Mouse (Mus musculus): Measurements from ENCODE around the gene F5. TPM values are rescaled to one million over a fixed set of nuclear protein-coding genes. Genes with fewer than 3 reads are reported as not detected.
A peak's percentile ranks its signal among the peaks of the same experiment; 100 is the strongest.

Gene F5
- total RNA-seq (2021) = 1 to 10 TPM in 1 of 2 experiments, under 1 TPM in 1; 0.40 to 1.4 TPM
- long read RNA-seq, partial matches to known transcripts = 3 of 3 reads
- long read RNA-seq, other reads (novel, unspliced or antisense) = 0 of 3 reads

DNA sequence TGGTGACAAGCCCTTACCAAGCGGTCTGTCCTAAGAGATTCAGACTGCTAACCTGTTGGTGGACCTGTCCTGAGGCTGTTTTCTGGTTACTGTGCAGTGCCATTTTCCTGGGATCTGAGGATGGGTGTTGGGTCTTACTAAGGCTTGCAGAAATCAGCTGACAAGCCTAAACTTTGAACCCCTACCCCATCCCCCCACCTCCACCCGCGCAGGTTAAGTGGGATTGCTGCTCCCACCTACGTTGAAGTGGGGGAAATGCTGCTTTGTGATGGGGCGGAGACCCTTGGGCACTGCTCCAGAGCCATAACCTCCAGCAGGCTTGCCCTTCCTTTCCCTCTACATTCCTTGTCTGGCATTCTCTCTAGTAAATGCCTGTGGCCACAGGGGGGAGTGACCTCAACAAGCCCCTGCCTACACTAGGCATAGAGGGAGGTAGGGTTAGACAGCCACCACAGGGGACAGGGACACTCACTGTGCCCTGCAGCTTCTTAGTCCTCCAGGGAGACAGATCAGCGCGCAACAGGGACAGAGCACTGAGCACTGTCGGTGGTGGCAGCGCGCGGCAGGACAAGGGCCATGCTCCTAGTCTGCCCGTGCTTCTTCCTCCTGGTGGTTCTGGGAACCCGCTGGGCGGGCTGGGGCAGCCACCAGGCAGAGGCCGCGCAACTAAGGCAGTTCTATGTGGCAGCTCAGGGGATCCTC is at the start of gene F5:
TSS of gene F5 (plus strand) at position 452 of the 702 bp plus-strand sequence.
- no peak for DNase-seq (ENCODE audit: low spot score in 2 of 2)

DNA sequence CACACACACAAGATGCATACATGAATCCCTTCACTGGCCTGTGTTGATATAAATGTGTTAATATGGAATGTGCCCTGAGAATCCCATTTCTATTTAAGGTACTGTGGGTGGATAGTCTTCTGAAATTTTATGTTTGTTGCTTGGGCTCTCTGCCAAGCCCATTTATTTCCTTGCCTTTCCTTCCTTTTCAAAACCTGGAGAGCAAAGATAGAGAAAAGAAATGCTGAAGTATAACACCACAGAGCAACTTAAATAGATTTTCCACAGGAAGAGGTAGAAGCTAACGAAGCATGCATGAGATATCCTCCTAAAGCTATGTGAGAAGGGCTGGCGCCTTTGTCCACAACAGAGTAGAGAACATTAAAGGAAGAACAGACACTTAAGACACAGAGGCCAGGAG is 41.9 kb upstream of the F5 start:
- DNase-seq (ENCODE audit: low spot score in 2 of 2) = no peak

DNA sequence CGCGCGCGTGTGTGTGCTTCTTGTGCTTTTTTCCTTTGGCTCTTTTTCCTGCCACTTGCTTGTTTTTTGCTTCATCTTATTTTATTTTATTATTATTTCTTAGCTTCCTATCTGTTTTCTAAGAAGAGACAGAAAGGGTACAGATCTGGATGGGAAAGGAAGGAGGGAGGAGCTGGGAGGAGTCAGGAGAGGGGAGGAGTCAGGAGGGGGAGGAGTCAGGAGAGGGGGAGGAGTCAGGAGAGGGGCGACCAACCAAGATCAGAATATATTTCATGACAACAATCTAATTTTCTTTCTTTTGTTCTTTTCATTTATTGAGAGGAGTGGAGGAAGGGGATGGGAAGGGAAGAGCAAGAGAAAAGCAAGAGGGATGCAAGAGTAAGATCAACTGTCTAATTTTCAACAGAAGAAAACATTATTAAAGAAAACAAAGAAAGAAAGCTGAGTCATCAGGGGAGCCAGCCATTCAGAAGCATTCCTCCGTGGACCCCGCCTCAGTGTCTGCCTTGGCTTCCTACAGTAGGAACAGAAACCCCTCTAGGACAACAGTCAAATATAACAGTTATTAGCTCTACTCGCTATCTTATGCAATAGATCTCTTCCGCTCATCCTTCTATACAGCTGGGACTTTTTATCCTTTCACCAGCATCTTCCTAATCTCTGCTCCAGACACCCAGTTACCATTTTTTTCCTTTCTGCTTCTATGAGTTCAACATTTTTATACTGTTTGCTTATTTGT is 40.9 kb upstream of the F5 start:
- no peak for DNase-seq (ENCODE audit: low spot score in 2 of 2)

GRCm38 (mm10) chr1:164114280-164114679 is 37.4 kb upstream of the F5 start:
- no peak for DNase-seq (ENCODE audit: low spot score in 2 of 2)

DNA sequence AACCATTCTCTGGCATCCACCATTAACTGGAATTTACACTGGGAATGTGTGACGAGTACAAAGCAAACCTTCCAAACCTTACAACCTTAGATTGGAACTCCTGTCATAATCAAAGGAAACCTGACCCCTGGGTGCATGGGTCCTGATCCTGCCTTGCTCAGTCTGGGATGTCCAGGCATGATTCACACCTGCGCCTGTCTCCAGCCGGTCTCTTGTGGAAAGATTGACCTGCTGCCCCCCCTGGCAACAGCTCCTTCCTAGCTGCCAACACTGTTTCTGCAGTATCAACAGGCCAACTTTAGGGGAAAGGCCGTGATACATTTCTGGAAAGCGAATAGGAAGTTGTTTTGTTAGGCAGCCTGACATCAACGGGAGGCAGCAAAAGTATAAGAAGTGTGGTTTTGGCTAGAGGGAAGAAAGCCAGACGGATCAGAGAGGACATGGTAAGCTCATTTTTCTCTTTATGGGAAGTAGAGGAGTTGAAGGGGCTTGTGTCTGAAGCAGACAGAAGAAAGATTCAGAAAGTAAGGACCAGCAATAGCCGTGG is 36.6 kb upstream of the F5 start, which contains the start of gene Selp:
TSS of gene Selp (plus strand) at position 318 of the 547 bp plus-strand sequence.
- DNase-seq (ENCODE audit: low spot score in 2 of 2) = no peak

- DNase-seq (ENCODE audit: low spot score in 2 of 2) = no peak
Measured at GRCm38 (mm10) chr1:164115647-164116046, 36.0 kb upstream of the F5 start.

DNA sequence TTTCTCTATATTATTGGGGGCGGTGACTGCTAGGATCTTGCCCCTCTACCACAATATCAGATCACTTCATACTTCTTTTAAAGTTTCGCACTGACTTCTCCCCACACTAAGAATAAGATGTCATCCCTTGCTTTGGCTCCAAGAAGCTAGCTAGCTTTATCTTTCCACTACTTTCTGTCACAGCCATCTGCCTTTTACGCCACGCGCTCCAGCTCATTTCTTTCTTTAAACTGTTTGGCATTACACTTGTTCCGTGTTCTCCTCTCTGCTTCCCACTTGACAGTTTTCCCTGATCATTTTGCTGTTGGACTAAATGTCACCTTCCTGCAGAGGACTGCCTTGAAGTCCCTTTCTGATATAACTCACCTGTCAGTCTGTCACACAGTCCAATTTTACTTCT is 33.8 kb upstream of the F5 start:
- DNase-seq (ENCODE audit: low spot score in 2 of 2) = no peak

DNA sequence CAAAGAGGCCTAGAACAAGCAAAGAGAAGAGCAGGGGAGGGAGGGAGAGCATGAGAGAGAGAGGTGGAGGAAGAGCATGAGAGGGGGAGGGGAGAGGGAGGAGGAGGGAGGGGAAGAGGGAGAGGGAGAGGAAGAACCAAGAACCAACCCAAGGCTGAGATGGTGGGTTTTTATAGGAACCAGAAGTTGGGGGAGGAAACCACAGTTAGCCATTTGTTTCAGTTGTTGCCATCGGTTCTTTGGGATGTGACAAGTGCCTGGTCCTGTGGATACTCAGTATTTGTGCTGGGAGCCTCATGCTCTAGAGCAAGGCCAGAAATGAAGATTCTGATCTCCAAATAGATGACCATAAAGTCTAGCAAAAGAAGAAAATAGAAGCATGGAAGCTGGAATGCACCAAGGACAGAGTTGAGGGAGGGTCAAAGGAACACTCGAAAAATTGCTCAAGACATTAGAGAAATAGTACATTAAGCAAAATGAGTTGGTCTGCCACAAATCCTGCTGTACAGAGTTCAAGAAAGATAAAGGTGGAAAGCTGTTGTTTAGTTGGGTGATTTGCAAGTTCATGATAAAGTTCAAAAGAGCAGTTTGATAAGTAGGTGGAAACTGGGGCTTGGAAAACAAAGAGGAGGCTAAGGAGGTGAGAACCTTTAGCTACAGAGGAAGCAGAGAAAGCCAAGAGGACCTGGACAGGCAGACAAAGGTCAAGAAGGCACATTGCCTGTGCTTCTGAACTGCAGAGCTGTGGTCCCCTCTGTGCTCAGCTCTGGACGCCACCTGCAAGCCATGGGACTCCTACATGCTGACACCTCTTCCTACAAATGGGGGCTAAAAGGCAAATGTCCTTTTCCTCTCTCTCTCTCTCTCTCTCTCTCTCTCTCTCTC is 31.5 kb upstream of the F5 start:
- DNase-seq (ENCODE audit: low spot score in 2 of 2) = no peak

DNA sequence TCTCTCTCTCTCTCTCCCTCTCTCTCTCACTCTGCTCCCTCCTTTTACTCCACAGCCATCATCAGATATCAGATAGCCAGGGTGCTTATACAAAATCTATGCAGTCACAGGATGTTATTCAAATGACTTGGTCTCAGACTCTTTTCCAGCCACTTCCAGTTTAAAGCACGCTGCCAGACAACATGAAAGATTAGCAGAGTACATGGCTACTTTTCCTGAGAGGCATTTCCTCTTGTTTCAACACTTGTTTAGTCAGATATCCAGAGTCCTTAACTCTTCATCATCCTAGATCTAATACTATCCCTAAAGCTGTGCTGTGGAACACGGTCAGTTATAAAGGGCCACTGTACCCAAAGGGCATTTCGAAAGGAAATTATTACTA is 30.9 kb upstream of the F5 start:
- DNase-seq (ENCODE audit: low spot score in 2 of 2) = no peak

DNA sequence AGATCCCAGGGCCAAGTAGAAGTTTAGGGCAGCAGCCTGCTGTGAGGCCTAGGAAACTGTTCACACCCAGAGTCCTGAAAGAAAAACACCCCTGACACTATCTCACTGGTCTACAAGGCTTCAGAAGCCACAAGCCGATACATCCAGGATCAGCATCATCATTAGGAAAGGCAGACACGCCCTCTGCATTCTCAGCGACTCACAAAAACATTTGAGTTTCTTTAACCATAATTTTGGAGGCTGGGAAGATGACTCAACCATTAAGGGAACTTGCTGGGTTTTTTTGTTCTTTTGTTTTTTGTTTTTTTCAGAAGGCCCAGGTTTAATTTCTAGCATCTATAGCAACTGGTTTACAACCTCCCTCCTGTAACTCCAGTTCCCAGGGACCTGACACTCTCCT is 27.8 kb upstream of the F5 start:
- DNase-seq (ENCODE audit: low spot score in 2 of 2) = no peak

DNA sequence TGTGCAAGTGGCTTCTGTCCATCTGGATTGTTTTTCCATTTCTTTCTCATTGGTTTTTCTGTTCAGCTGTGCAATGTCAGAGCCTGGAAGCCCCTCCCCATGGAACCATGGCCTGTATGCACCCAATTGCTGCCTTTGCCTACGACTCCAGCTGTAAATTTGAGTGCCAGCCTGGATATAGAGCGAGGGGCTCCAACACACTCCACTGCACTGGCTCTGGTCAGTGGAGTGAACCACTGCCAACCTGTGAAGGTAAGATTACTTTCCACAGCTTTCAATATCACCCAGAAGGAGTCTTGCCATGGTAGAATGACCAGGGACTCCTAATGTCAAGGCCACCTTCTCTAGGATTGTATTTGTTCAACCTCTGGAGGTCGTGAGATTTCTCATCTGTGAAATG is 21.6 kb upstream of the F5 start:
- DNase-seq (ENCODE audit: low spot score in 2 of 2) = no peak

GRCm38 (mm10) chr1:164132609-164133008 is 19.0 kb upstream of the F5 start:
- DNase-seq (ENCODE audit: low spot score in 2 of 2) = no peak

GRCm38 (mm10) chr1:164134101-164134500 is 17.5 kb upstream of the F5 start:
- DNase-seq (ENCODE audit: low spot score in 2 of 2) = no peak

DNA sequence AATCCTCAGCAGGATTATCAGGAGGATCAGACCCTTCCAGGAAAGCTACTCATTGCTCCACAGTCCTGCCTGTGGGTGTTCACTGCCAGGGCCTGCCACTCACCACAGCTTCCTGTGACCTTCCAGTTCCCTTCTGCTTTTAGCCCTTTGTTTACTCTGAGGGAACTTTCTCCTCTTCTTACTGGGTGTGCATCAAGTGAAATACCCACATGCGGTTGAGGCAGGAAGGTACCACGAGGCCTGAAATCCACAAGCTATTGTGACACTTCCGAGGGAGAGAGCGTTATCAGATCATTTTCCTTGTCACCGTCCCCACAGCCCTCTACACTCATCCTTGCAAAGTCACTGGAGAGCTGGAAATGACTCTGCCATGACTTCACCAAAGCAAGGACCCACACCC is 16.3 kb upstream of the F5 start:
- DNase-seq (ENCODE audit: low spot score in 2 of 2) = no peak

DNA sequence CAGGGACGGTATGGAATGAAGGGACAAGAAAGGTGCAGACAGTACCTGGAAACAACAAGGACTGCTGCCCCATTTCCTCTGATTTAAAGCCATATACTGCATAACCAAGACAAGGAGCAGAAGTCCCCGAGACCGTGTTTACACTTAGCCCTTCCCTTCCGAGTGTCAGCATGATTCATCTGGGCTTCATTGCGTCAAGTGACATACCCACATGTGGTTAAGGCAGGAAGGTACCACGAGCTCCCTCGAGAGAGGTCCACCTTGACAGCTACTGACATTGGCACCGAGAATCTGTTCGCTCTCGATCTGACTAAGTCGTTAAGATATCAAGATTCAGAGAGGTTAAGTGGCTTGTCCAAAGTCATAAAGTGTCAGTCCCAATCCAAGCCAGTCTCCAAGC is 15.7 kb upstream of the F5 start:
- DNase-seq (ENCODE audit: low spot score in 2 of 2) = no peak

DNA sequence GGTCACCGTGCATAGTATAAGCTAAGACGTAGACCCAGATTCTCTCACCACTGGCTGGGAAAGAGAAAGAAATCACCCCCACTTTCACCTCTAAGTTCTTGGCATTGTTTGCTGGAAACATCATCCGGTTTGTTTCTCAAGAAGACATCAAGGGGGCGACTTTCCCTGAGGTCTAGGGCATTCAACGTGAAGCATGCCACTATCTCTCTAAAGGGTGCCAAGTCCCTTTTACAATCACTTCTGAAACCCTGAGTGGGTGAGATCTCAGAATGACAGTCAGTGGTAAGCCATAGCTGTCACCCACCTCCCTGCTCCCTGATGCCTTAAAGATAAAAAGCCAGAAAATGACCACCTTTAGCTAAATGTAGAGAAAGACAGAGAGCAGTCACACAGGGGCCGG is 15.0 kb upstream of the F5 start:
- no peak for DNase-seq (ENCODE audit: low spot score in 2 of 2)

DNA sequence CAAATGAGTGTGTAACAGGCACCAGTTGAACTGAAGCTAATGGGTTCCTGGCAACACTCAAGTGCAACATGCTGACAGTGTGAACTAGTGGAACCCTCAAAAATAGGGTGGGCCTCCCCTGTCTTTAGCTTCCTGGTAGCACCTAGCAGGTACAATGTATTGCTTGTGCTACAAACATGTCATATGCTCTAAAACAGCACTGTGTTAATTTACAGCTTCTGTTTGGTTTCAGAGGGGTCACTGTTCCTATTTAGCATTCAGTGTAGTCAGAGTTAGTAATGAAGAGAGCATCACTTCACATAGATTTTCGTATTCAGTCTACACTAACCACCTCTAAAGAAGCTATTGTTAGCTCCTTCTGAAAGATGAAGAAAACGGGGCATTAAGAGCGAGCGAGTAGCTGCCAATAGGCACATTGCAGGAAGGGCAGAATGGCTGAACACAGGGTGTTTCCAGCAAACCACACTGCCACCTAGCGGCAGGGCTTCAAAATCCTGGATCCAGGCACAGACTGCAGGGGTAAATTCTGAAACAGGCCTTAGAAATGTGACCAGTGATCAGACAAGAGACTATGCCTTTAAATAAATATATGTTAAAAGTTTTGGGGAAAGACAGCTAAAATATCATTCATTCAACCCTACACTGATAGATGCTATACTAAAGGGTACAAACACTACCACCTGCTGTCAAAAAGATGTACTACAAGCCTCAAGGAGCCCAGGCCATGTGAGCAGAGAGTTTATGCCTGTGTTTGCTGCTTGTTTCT is 13.1 kb upstream of the F5 start:
- DNase-seq (ENCODE audit: low spot score in 2 of 2) = peak; percentile 83

- no peak for DNase-seq (ENCODE audit: low spot score in 2 of 2)
Measured at GRCm38 (mm10) chr1:164139464-164139863, 12.2 kb upstream of the F5 start.

- no peak for DNase-seq (ENCODE audit: low spot score in 2 of 2)
Measured at GRCm38 (mm10) chr1:164149083-164149482, 2.6 kb upstream of the F5 start.

DNA sequence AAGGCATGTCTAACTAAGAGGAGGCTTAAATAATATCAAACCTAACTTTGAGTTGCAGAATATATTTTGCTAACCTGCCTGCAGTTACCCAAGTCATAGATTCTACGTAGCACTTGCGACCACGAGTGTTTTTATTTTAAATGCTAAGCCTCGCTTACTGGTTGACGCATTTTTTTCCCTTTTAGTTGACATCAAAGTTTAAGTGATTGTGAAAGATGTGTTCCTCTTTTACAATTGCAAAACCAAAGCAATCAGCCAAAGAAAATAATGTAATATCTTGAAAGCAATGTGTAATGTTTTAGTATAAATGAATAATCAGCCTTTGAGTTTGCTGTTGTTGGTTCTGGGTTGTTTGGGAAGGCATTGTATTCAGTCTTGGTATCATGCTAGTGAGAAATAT is 1.2 kb downstream of the F5 start:
- no peak for DNase-seq (ENCODE audit: low spot score in 2 of 2)

DNA sequence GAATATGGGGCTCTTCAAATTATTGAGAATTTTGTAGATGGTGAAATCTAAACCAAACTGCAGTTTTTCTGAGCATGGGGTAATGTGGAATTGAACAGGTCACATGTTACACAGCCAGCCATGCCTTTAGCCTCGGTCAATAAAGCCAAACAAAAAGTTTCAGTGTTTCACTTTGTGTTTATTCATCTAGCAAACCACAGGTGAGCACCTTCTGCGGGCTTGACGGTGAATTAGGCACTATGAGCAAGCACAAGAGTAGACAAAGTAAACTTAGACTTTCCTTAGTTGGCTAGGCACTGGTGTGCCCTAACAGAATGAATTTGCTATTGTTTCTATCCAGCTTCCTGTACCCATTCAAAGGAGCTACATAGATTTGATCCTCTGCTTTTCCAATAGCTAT is 3.3 kb downstream of the F5 start:
- DNase-seq (ENCODE audit: low spot score in 2 of 2) = no peak
